Mouse (Mus musculus) lung, adult 2 months (tissue): ENCODE measurements around the gene Utp11.

Experiments
- CTCF ChIP-seq: fragments of 200-500 bp; IDR thresholded peaks from 2 replicates; pipeline ENCODE4 v1.5.1; 2011; ENCODE audit warnings: mild to moderate bottlenecking, low read length, control low read depth; ENCODE audit not compliant: insufficient read depth
- POLR2A ChIP-seq: fragments of 200-500 bp; IDR thresholded peaks from 2 replicates; pipeline ENCODE4 v1.6.1; 2011; ENCODE audit warnings: low read depth, mild to moderate bottlenecking, control low read depth, low read length, borderline replicate concordance; ENCODE audit errors: extremely low read depth

GRCm38 (mm10) chr4:124656854-124657650 is 36.3 kb downstream of the Utp11 start:
- TF ChIP-seq CTCF (no peak), POLR2A (no peak)
